Mouse (Mus musculus) G1E (cell line): ENCODE measurements around the gene Sec14l5.

Source experiments
- CTCF ChIP-seq: IDR thresholded peaks from 2 replicates; pipeline ENCODE4 v1.5.1; 2012; ENCODE audit warnings: low read depth, low read length, inconsistent platforms, mixed read lengths
- GATA1 ChIP-seq: IDR thresholded peaks from 2 replicates; pipeline ENCODE4 v1.6.1; 2012; ENCODE audit warnings: borderline replicate concordance, low read length, inconsistent platforms, mixed read lengths
- POLR2AphosphoS5 ChIP-seq: IDR thresholded peaks from 2 replicates; pipeline ENCODE4 v1.6.1; 2012; ENCODE audit warnings: low read depth, low read length, inconsistent platforms; ENCODE audit not compliant: insufficient replicate concordance
- TAL1 ChIP-seq: conservative IDR thresholded peaks from 2 replicates; pipeline ENCODE4 v1.6.1; 2012; ENCODE audit warnings: low read depth, low read length, inconsistent platforms, mixed read lengths

DNA sequence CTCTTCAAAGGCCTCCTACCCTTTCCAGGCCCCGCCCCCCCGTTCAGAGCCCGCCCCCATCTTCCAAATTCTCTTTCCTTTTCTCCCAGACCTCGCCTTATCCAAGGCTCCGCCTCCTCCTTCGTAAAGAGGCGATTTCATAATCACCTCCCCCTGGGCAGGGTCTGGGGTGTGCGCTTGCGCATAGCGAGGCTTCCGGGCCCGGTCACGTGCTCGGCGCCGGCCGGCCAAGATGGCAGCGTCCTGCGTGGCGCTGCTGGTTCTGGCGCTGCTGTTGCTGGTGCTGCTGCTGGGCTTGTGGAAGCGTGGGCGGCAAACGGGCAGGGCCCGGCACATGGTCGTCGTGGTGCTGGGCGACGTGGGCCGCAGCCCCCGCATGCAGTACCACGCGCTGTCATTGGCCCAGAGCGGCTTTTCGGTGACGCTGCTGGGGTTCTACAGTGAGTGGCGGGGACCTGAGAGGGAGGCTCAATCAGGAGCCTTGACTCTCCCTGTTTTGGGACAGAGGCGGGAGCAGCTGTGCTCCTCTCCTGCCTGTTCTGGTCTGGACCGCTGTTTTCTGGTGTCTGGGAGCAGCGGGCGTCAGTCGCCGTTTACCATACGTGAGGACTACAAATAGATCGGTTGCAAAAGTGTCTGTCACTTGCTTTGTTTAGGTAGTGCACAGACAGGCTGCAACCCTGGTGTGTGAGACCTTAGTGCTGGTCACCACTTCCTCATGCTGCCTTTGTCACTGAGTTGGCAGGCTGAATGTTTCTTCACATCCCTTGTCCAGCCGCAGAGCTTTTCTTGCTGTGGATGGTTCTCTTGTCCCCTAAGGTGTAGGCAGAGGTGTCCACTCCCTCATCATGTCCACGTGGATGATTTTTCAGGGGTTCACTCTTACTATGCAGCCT is 86.8 kb downstream of the Sec14l5 start, which contains the start of gene Alg1:
- no peak for TF ChIP-seq GATA1
- no peak for TF ChIP-seq POLR2AphosphoS5
- TF ChIP-seq CTCF: no peak
- no peak for TF ChIP-seq TAL1
